Mouse (Mus musculus) c-Kit-positive CD71-negative TER-119-negative erythroid progenitor cells, embryonic 14.5 days (primary cell): ENCODE measurements around the gene Dlst.

Source experiments
- DNase-seq: peaks from one replicate; pipeline ENCODE4 v3.0.0-alpha.2; 2013; ENCODE audit warnings: low read depth

Dlst gene

DNA sequence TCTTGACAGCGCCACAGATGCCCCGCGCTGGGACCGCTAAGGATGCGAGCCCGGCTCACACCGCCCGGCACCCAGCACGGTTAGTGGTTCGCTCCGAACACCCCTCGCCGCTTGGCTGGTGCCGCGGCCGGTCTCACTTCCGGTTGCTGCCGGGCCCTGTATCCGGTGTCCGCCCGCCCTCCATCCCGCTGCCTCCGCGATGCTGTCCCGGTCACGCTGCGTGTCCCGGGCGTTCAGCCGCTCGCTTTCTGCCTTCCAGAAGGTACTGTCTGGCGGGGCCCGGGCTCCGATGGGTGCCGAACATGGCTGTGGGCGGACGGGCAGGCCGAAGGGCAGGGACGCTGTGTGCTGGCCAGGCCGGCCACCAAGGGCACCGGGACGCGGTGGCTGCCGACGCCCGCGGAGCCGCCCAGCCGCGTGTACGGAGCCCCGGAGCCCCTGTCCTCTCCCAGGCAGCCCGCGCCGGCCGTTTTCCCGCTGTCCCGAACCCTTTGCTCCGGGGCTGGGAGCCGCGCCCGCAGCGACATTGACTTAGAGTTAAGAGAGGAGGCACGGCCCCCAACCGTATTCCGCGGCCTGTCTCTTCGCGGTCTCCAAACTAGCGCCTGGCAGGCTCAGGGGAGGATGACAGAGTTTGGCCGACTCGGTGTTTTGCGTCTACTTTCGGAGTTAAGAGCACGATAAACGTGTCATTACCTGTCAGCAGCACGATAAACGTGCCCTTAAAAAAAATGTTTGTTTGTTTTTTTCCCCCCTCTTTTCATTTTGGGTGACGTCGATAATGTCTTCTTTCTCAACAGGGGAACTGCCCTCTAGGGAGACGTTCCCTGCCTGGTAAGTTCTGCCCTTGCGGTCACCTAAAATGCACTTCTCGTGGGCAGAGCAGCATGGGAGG is at the start of gene Dlst, which contains the start of gene Prox2:
Gene Dlst, plus strand, starts transcription at position 136 of the 895 bp plus-strand sequence.
Gene Prox2, minus strand, starts transcription at position 62 of the 895 bp plus-strand sequence.
- peak; percentile 67 for DNase-seq

DNA sequence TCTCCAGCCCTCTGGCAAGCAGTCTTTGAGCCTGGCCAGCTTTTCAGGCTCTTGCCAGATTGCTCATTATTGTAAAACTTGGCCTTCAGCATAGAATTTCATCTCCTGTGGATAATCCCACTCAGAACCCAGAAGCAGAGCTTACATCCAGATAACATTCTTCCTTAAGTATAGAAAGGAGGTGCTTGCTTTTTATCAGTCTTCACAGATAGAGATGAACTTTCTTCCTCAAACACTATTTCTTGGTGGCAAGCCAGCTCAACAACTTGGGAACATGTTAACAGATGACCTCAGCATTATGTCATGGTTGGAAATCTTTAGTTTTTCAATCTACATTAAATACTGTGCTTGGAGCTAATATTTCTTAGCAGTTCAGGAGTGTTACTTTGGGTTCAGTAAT is 39.6 kb upstream of the Dlst start:
- no peak for DNase-seq

DNA sequence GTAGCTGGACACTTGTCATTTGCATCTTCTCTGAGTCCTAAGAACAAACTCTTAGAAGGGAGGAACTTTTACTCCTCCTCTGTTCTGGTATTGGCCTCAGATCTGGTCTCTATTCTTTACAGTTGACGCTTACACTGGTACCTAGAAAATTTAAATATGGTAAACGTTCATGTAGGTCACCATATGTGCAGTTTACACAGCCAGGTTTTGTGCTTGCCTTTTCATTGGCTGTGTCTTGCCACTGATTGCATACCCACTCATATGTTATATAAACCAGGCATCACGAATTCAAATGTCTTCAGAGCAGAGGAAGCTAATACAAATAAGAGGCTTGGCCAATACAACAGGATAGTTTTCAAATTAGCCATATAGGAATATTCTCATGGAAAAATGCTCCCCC is 33.5 kb upstream of the Dlst start:
- DNase-seq = no peak

DNA sequence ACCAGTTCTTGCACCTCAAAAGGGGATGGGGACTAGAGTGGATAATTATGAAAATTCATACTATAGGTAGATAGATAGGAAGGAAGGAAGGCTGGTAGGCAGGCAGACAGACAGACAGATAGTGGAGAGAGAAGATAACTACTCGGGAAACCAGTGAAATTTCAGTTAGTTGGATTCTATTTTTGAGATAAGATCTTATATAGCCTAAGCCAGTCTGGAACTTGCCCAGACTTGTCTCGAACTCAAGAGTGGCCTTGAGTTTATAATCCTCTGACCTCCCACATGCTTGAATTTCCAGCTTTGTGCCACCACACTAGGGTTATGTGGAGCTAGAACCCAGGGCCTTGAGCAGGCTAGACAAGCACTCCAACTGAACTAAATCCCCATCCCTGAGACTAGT is 26.4 kb upstream of the Dlst start:
- DNase-seq = no peak

DNA sequence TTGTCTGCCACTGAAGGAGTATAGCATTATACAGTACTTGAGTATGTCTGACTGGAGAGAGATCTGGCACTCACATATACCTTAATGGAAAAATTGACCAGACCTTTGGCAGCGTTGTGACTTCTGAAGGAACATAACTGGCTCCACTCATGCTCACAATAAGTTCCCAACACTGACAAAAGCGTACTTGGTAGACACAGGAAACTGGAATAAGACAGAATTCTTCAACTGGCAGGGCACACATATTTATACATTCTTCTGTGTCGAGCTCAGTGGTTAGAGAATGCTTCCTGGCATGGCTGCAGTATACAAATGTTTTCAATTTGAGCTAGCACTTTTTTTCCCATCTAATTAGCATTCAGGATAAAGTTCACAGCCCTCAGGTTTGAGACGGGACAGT is 25.7 kb upstream of the Dlst start:
- DNase-seq = no peak

DNA sequence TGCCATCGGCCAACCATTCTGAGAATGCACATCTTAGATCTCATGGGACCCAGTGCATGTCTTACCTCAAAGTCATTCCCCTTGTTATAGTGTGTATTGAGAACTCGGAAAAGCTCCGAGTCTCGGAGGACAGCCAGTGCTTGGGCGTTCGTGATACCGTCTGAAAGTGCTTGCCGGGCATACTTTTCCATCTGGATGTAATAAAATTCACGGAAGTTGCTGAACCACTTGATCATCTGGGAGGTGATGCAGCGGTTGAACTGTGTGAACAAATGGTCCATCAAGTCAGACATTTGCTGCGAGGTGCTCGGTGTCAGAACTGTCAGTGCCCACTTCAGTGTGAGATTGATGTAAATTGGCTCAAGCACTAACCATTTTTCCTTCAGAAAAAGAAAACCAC is 22.8 kb upstream of the Dlst start:
- no peak for DNase-seq

DNA sequence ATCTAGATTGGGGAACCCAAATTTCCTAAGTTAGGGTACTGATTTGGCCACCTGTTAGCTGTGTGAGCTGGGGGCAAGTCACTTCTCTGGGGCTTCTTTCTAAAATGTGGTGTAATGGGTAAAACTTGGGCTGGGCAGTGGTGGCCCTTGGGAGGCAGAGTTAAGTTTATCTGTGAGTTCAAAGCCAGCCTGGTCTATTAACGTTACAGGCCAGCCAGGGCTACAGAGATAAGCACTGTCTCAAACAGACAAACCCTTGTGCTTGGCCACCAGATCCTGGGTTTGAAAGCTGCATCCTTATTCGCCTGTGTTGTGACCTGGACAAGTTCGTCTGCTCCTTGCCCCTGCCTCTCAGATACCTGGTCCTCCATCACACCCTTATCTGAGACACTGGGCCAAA is 19.4 kb upstream of the Dlst start:
- DNase-seq = no peak

DNA sequence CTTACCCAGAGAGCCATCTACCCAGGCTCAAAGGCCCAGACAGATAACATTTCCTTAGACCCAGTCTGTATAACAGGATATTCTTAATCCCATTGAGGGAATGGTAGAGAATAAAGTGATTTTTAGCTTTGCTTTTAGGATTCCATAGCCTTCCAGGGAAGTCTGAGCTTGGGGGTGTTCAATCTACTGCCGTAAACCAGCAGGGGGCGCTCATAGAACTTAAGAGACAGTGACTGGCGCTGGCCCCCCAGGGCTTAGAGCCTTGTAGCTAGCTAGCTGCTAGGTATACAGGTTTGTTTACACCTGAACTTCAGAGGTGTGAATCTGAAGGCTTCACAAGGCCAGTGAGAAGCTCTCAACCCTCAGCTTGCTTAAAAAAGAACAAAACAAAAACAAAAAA is 18.4 kb upstream of the Dlst start:
- peak; percentile 77 for DNase-seq

DNA sequence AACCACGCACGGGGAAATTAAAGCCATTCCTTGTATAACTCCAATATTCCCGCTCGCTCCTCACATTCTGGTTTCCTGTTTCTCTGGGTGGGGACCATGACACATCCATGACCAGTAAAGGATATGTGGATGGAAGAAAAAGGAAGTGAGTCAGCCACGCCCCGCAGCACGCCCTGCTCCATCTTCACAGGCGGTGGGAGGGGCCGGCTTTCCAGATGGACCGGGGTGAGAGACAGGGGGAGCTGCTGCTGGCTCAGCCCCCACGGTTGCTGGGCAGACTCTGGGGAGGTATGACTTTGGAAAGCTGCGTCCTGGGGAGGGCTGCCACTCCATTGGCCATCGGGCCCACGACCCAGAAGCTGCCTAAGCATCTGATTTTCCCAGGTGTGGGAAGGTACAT is 16.6 kb upstream of the Dlst start:
- DNase-seq = no peak

DNA sequence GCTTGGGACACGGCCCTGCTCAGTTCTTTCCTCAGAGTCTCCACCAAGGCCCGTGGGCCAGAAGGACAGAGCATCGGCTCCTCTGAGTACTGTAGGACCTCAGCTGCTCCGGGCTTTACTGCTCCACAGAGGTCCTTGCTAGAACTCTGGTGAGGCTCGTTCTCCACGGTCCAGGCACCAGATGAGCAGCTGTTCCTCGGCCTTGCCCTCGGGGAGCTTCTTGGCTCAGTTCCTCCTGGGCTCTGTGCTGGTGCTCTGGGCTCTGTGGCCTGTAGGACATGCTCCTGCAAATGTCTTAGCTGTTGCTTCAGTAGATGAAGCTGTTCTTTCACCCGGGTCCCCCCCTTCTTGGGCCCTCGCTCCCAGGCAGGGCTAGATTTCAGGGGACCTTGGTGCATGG is 15.9 kb upstream of the Dlst start:
- no peak for DNase-seq

DNA sequence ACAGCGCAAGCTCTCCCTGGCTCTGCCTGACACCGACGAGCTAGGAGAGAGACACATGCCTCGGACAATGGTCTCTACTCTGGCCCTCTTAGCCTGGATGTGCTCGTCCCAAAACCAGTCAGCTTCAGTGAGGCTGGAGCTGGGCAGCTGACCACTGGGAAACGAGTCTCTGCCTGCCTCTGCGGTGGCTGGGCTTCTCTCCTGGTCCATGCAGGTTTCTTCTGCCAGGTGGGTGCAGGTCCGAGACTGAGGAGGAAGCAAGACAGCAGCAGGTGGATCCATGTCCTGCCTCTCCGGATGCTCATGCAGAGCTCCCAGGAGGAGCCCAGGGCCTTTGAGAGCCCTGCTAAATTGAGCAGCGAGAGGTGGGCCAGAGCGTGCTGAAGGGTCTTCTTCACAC is 15.5 kb upstream of the Dlst start:
- no peak for DNase-seq

DNA sequence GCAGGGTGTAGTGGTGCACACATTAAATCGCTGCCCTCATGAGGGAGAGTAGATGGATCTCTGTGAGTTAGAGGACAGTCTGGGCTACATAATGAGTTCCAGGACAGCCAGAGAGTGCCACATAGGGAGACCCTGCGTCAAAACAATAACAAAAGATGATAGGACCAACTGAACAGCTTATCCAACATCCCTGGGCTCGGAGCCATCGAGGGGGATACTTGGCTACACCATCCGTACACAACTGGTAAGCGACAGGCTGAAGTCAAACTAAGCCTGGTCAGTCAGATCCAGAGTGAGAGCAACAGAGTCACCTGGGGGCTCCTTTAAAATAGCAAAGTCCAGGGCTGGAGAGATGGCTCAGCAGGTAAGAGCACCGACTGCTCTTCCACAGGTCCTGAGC is 14.8 kb upstream of the Dlst start:
- no peak for DNase-seq

DNA sequence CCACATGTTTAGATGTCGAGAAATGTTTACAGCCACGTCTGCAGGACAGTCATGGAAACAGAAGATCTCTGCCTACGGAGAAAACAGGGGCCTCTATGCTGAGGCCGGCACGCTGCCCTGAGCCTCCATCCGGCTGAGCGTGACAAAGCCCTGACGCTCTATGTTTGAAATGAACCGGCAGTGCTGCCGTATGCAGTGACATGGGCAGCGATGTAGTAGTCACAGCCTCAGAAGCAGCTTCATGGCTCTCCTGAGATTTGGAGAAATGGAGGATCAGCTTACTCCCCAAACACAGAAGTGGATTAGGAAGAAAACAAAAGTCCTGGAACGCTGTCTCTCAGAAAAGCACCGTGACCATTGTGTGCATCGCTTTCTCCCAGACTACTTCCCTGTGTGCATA is 9.6 kb upstream of the Dlst start:
- DNase-seq = no peak

DNA sequence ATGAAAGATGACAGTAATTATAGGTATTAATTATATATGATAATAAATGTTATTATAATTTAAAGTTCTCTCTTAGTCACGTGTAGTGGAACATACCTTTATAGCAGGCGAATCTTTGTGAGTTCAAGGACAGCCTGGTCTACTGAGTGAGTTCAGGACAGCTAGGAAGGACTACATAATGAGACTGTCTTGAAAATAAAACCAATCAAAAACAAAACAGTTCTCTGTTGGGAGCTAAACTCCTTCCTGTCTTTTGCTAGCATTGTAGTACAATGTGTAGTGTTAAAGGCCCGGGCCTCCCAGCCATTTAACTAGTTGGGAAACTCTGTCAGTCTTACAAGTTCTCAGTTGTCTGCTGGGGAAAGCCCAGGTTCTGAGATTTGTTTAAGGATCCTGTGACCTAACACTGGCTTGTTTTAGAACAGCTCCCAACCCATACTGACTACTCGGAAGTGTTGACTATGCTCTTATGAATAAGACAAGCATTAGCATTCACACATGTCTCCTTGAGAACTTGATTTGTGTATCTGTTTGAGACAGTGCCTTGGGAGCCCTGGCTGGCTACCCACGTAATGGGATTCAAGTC is 9.0 kb upstream of the Dlst start:
- DNase-seq = no peak

DNA sequence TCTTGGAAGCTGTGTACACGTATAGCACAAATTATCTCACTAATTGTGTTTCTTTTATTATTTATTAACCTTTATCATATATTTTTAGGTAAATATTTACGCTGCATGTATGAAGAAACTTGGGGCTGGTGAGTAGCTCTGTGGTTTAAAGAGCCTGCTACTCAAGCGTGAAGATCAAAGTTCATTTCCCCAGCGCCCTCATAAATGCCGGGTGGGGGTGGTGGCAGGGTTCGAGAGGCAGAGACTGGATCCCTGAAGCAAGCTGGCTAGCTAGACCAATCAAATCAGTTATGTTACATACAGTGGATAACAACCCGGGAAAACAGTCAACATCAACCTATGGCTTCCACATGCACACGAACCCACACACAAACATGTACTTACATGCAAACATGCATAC is 7.5 kb upstream of the Dlst start:
- no peak for DNase-seq

DNA sequence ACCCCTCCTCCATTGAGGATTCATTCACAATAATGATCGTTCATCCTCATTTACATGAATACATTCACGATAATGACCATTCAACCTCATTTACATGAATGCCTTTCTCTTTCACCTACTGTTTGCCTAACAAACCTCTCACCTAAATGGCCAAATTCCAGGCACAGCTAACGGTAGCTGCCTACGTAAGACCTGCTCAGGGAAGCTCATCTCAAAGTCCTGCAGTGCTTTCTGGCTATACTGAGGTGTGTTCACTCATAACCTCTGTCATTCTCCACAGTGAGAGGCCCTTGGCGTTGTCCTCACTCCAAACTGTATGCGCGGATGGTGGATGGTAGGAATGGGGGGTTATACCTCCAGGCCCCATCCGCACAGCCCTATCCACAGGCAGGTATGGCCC is 5.8 kb upstream of the Dlst start:
- no peak for DNase-seq

DNA sequence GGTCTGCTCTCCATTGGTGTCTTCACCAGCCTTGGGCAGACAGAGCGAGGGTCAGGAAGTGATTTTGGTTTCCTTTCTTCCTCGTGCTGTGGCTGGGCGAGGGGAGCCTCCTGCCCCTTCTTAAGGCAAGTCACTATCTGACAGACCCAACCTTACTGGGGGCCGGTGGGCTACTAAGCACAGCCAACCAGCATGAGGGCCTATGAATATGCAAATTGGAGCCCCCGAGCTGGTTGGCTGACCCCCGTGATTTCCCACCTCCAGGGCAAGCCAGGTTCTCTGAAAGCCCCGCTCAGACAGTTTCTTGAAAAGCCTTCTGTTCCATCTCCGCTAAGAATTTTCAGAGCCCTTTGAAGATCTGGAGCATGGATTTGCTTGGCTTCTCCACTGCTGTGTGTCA is 4.3 kb upstream of the Dlst start:
- DNase-seq = no peak

DNA sequence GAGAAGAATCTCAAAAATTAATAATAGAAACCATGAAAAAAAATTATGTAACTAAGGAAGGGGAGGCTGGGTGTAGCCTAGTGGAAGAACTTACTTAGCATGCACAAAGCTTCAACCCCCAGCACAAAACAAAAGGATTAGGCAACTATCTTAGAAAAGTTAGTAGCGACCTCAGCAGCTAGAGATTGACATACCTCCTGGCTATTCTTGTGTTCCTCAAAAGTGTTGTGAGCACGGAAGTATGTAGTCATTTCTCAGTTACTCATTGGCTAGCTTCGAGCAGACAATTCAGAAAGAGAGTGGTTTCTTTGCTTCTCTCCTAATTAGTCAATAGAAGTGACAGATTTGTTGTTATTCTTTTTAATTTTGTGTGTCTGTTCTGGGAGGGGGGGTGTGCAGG is 2.0 kb upstream of the Dlst start:
- no peak for DNase-seq

DNA sequence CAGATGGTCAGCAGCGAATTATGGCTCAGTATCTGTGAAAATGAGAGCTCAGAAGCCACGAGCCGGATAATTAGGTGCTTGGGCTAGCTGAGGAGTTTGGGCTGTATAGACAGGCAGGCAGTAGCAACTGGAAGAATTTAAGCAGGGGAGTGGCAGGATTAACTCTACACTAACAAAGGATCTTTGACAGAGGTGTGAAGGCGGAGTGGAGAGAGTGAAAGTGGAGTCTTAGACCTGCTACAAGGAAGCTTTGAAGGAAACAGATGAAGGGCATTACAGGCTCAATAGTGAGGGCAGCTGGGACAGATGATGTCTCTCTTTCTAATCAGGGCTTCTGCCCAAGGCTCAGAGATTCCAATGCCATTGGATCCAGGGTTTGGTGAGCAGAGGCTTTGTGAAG is 1.2 kb upstream of the Dlst start:
- no peak for DNase-seq

DNA sequence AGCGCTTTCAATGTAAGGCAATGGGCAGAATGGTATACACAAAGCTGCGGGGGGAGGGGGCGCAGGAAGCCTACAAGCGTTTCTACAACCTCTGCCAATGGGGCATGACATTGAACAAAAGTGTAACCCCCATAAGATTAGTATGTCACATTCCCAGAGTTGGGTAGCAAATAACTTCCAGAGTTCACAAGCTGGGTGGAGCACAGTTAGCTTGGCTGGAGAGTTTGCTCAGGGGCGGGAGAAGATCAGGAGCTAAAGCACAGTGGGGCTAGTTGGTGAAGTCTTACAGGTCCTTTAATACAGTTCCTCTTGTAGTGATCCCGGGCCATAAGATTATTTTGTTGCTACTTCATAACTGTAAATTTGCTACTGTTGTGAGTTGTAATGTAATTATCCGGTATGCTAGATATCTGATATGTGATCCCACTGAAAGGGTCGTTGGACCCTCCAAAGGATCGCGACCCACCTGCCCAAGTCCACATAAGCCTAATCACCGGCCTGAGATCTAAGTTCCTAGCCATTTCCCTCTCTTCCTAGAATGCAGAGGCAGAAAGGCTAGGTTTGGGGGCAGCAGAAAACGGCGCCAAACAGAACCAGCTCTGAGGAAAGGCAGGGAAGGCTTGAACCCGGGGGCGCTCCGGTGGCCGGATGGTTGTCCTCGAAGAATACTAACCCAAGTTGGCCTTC is 479 bp upstream of the Dlst start:
- no peak for DNase-seq

DNA sequence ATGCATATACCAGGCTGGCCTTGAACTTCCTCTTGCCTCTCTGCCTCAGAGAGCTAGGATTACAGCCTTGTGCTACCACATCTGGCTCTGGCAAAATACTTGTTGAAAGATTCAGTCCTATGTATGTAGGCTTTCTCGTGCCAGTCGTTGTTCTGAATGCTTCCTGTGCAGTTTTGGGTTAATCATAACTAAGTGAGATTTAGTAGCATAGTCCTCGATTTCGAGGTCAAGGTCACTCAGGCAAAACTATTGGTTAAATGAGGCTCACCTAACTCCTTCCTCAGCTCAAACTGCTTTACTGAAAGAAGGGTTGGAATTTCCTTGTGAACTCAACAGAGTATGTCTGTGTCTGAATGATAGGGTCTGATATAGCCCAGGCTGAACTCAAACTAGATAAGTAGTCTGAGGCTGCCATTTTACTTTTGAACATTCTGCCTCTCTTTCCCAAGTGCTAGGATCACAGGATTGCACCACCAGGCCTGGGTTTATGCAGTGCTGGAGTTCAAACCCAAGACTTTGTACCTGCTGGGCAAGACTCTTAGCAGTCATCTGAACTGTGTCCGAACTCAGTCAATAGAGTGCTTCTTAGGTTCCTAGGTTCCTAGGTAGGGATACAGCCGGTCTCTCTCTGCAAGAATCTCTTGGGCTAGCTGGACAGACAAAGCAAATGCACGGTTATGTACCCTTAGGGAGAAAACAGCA is 2.1 kb downstream of the Dlst start:
- no peak for DNase-seq

DNA sequence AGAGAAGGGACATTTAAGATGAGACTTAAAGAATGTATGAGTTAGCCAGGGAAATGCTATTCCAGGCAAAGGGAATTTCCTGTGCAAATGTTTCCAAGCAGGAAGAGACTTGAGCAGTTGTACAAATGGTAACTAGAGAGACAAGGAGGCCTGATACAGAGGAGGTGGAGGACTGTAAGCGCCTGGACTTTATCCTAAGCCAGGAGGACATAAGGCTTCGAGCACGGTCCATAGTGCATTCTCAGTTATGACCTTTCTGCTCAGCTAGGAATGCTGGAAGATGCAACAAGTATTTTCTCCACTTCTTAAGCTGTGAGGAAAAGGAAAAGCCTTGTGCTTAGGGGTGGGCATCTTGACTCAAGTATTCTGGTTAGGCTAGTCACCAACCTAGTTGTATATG is 2.7 kb downstream of the Dlst start:
- DNase-seq = no peak

DNA sequence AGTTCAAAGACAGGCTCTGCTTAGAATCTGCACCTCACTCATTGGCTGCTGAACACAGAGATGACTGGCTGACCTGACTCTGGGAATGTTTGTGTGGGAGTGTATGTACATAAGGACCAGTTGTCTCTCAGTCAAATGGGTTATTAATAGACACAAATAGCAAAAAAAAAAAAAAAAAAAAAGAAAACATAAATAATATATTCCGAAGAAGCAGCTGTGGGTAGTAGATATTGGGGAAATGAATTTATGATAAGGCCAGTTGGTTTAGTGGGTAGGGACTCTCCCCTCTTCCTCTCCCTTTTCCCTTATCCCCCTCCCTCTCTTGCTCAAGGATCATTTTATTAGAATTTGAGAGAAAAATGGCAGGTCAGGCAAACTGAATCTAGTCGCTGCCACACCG is 3.3 kb downstream of the Dlst start:
- DNase-seq = no peak
